Mouse (Mus musculus) cerebellum, adult 2 months (tissue): ENCODE measurements around the gene Fxr2.
"Not testable (repeated sequence)": the region's sequence is repeated elsewhere in the genome, so short reads cannot be mapped to it uniquely, and the experiment has no call there.

Source experiments
- CTCF ChIP-seq: fragments of 200-500 bp; IDR thresholded peaks from 2 replicates; pipeline ENCODE4 v1.5.1; 2011; ENCODE audit warnings: low read depth, mild to moderate bottlenecking, control low read depth, low read length, moderate library complexity, borderline replicate concordance; ENCODE audit not compliant: insufficient read depth
- POLR2A ChIP-seq: fragments of 200-500 bp; IDR thresholded peaks from 2 replicates; pipeline ENCODE4 v1.6.1; 2011; ENCODE audit warnings: low read length, control low read depth, borderline replicate concordance; ENCODE audit not compliant: insufficient read depth

DNA sequence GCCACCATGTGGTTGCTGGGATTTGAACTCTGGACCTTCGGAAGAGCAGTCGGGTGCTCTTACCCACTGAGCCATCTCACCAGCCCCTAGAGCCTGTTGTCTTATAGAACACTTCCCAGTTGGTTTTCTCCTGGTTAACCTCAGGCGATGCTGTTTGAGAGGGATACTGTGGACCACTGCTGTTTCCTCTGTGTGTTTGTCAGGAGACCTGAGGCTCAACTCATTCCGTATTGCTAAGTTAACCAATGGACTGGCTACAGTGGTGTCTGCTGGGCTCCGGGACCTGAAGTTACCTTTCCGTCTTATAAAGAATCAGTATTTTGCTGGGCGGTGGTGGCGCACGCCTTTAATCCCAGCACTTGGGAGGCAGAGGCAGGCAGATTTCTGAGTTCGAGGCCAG is 70.1 kb downstream of the Fxr2 start:
- not testable (repeated sequence) for TF ChIP-seq CTCF, POLR2A
